Mouse (Mus musculus) neutrophil, adult 83 days (primary cell): ENCODE results near the gene Smim27. TPM values are rescaled to one million over a fixed set of nuclear protein-coding genes. Genes with fewer than 3 reads are reported as not detected.

Source experiments
- total RNA-seq, 2 experiments: library from RNA; stranded (reverse); gene quantifications; one replicate each; pipeline ENCODE4 v1.2.4; 2023

Smim27 gene
- 10 to 100 TPM; 18.9 to 23.1 TPM for total RNA-seq

GRCm38 (mm10) chr4:40269430-40270032 is at the start of gene Smim27, which contains the start of gene Topors:
Gene Smim27 (plus strand): TSS chr4:40269579.
Gene Topors (minus strand): TSS chr4:40269850.

GRCm38 (mm10) chr4:40239409-40240271 is 29.7 kb upstream of the Smim27 start, which contains the start of gene Ddx58:
Gene Ddx58 (minus strand): TSS chr4:40239828.

GRCm38 (mm10) chr4:40279276-40279900 is 10.0 kb downstream of the Smim27 start, which contains the start of gene Ndufb6:
Gene Ndufb6 (minus strand): TSS chr4:40279421.

Other genes starting within 250 kb of the Smim27 start
- 10 to 100 TPM; 14.3 to 15.2 TPM for gene Aco1, start 126.5 kb upstream of the Smim27 start, total RNA-seq
- gene Ddx58, start 29.8 kb upstream of the Smim27 start, total RNA-seq, result 10 to 100 TPM; 44.2 to 44.3 TPM
- gene Topors, start 271 bp downstream of the Smim27 start, total RNA-seq, result 10 to 100 TPM; 24.7 to 25.5 TPM
- 10 to 100 TPM; 30.1 to 43.0 TPM for gene Ndufb6, start 9.8 kb downstream of the Smim27 start, total RNA-seq
- not detected for gene Tmem215, start 202.6 kb downstream of the Smim27 start, total RNA-seq